Mouse (Mus musculus): ENCODE results near the gene Tmem165.

- no peak for TF ChIP-seq CTCF (IDR thresholded peaks at IDR 0.05; ENCODE audit: low read depth)
- no peak for TF ChIP-seq EP300 (IDR thresholded peaks at IDR 0.05; ENCODE audit: low read depth)
Measured at GRCm38 (mm10) chr5:76143356-76143755, 40.3 kb upstream of the Tmem165 start.
